Mouse (Mus musculus) hindbrain, embryonic 14.5 days (tissue): ENCODE measurements around the gene Ltbp3. TPM values are rescaled to one million over a fixed set of nuclear protein-coding genes. Genes with fewer than 3 reads are reported as not detected.

ENCODE experiments used
- ATAC-seq: fragments of 200-750 bp; cut with Nextera tagmentation; 2 replicates; pipeline ENCODE4 v1.8.0; 2017; ENCODE audit warnings: moderate number of reproducible peaks, mild to moderate bottlenecking, moderate TSS enrichment, moderate library complexity; ENCODE audit not compliant: low FRiP score
- DNase-seq: peaks from one replicate; pipeline ENCODE4 v3.0.0-alpha.2; 2015; ENCODE audit warnings: low spot score
- H3K27ac ChIP-seq: fragments of 300-500 bp; sonication (generic); 2 replicates; pipeline ENCODE4 v1.5.1; 2014; ENCODE audit warnings: mild to moderate bottlenecking, moderate library complexity
- H3K27me3 ChIP-seq: fragments of 300-500 bp; sonication (generic); 2 replicates; pipeline ENCODE4 v1.6.1; 2014; ENCODE audit warnings: mild to moderate bottlenecking, low read length, mixed read lengths; ENCODE audit not compliant: control insufficient read depth, insufficient read depth
- H3K36me3 ChIP-seq: fragments of 300-500 bp; sonication (generic); replicated peaks from 2 replicates; pipeline ENCODE4 v1.6.1; 2014; ENCODE audit not compliant: control insufficient read depth, insufficient read depth
- H3K4me1 ChIP-seq: fragments of 300-500 bp; sonication (generic); replicated peaks from 2 replicates; pipeline ENCODE4 v1.6.1; 2014; ENCODE audit warnings: antibody characterized with exemption, low read length, mixed read lengths; ENCODE audit not compliant: control insufficient read depth, insufficient read depth
- H3K4me2 ChIP-seq: fragments of 300-500 bp; sonication (generic); replicated peaks from 2 replicates; pipeline ENCODE4 v1.6.1; 2014; ENCODE audit warnings: mild to moderate bottlenecking, moderate library complexity
- H3K4me3 ChIP-seq: fragments of 300-500 bp; sonication (generic); replicated peaks from 2 replicates; pipeline ENCODE4 v1.5.1; 2014; ENCODE audit warnings: mild to moderate bottlenecking, low read length
- H3K9ac ChIP-seq: fragments of 300-500 bp; sonication (generic); 2 replicates; pipeline ENCODE4 v1.6.1; 2014
- H3K9me3 ChIP-seq: fragments of 300-500 bp; sonication (generic); 2 replicates; pipeline ENCODE4 v1.6.1; 2016; ENCODE audit warnings: low read length; ENCODE audit not compliant: control insufficient read depth
- WGBS: fragments of 180-500 bp; shearing (Covaris S2); extraction: QIAGEN DNeasy Blood & Tissue Kit; methylation state at CpG from one replicate; pipeline ENCODE4 v1.1.7; 2014; 5-methylcytosine and 5-hydroxymethylcytosine counted together
- polyA plus RNA-seq: library from polyadenylated mRNA; unstranded; fragments of >200 nt; fragmentation: Nextera tagmentation; extraction: Ambion mirVana; gene quantifications from 2 replicates; pipeline ENCODE4 v1.2.1, GENCODE M21; 2014

The Ltbp3 gene
- polyA plus RNA-seq, 1 experiment from 2014 or later = 15.8 TPM

DNA sequence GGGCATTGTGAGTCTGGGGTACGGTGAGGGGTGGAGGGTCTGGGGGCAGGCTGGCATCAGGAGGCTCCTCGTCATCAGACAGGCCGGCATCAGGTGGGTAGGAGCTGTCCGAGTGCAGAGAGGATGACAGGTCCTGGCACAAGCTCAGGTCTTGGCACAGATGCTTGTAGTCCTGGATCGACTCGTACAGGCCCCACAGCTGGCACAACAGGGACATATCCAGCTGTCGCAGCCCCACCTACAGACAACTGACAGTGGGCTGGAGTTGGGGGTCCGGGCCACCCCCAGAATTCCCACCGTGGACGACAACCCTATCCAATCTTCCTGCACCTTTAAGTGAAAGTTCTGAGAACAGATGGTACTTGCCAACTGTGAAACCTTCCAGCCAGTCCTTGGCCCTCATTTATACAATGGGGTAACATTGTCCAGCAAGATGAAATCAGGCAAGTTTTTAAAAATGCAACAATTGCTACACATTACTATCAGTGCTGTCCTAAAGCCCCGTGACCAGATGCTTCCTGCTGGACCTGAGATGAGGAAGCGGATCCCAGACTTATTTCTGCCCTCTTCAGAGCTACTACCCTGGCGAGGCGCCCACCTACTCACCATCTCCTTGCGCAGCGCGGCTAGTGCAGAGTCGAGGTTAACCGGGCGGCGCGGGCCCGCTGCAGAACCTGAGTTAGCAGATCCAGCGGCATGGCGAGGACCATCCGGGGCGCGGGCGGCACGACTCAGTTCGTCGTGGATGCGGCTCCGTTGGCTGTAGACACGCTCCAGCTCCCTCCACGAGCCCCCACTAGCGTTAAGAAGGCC is 11.9 kb upstream of the Ltbp3 start:
- no peaks in the 10 kb centered on the region for H3K9me3 ChIP-seq
- H3K9ac ChIP-seq = peak overlapping the region; percentile 99
- H3K27me3 ChIP-seq = no peaks in the 10 kb centered on the region
- H3K4me2 ChIP-seq = peak overlapping the region; percentile 100
- 6% methylated on average over 37 of the region's 37 CpGs for WGBS
- H3K4me3 ChIP-seq = peak overlapping the region; percentile 89
- ATAC-seq = peak; percentile 12
- no peak for DNase-seq
- peaks cover 27% of the 10 kb centered on the region for H3K36me3 ChIP-seq
- H3K27ac ChIP-seq = peak overlapping the region; percentile 95
- H3K4me1 ChIP-seq = peaks cover 55% of the 10 kb centered on the region

DNA sequence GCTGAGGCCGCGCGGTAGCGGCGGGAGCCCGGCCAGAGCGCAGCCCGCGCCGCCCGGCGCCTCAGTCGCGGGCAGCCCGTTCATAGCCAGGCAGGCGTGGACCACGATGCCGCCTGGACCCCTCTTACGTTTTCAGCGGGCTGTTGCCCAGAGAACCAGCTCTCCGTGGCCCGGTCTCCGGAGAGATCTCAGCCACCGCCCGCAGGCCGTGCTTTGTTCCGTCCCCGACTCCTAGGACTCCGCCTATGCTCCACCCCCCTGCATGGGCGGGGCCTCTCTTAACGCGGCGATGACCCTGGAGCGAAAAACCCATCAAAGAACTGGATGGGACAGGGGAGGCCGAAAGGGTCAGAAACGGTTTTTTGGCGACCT is 11.3 kb upstream of the Ltbp3 start, which contains the start of gene Fam89b:
Fam89b (minus strand) TSS at position 210 of the 372 bp plus-strand sequence.
- Histone ChIP-seq H3K9me3 (no peaks in the 10 kb centered on the region), H3K9ac (peak within 1 kb of the TSS; percentile 99), H3K27me3 (no peaks in the 10 kb centered on the region), H3K4me2 (peak within 1 kb of the TSS; percentile 100), H3K4me3 (peak within 1 kb of the TSS; percentile 89), H3K4me1 (peaks cover 55% of the 10 kb centered on the region), H3K27ac (peak within 1 kb of the TSS; percentile 95), H3K36me3 (peaks cover 21% of the 10 kb centered on the region)
- peak; percentile 80 for ATAC-seq
- DNase-seq = peak; percentile 81
- WGBS = under 1% methylated on average over 37 of the region's 37 CpGs

- H3K27ac ChIP-seq = no peak overlapping the region
Measured at GRCm38 (mm10) chr19:5730314-5731186, 10.2 kb upstream of the Ltbp3 start.

DNA sequence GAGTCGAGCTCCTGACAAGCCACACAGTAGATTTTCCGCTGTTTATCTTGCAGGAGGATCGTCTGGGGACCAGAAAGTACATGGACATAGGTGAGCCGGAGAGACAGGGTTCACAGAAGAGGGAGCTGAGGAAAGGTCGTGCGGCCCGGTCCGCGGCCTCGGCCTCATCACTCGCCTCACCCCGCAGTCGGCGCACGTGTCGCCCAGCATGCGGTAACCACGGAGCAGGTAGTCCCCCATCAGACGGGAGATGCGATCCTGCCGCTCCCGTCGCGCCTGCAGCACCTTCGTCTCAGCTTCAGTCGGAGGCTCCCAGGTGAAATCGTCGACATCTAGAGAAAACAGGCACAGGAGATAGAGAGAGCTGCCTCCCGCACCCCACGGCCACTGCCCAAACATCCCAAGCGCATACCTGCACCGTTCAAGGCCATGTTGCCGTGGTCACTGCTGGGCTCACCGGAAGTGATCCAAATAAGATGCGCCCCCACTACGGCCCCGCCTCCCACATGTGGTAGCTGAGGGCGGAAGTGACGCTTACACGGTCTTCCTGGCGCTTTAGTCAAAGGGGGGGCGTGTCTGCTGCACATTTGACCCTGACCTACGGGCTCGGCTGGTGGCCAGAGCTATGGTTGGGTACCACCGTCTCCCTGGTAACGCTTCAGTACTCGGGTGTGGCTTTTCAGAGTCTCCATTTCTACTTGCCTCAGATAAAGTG is 9.3 kb upstream of the Ltbp3 start:
- under 1% methylated on average over 47 of the region's 47 CpGs for WGBS
- peak; percentile 89 for ATAC-seq
- peak overlapping the region; percentile 100 for H3K4me2 ChIP-seq

More at GRCm38 (mm10) chr19:5730314-5731186, 10.2 kb upstream of the Ltbp3 start:
- ATAC-seq = no peak
- peak overlapping the region; percentile 85 for H3K9ac ChIP-seq
- peak overlapping the region; percentile 89 for H3K4me3 ChIP-seq
- peaks cover 49% of the 10 kb centered on the region for H3K4me1 ChIP-seq
- no peaks in the 10 kb centered on the region for H3K9me3 ChIP-seq
- H3K4me2 ChIP-seq = peak overlapping the region; percentile 100
- WGBS = 73% methylated on average over 29 of the region's 29 CpGs
- peaks cover 12% of the 10 kb centered on the region; the same call in 1 of the 2 replicates for H3K36me3 ChIP-seq
- 0 out of 2 replicates have a peak, but pooled peaks cover 2% of the 10 kb centered on the region for H3K27me3 ChIP-seq
- DNase-seq = no peak

GRCm38 (mm10) chr19:5734325-5734724 is 6.4 kb upstream of the Ltbp3 start:
- Histone ChIP-seq H3K9me3 (no peaks in the 10 kb centered on the region), H3K9ac (no peak overlapping the region), H3K27me3 (0 out of 2 replicates have a peak, but pooled peaks cover 4% of the 10 kb centered on the region), H3K4me1 (peaks cover 19% of the 10 kb centered on the region), H3K4me3 (no peak overlapping the region), H3K4me2 (no peak overlapping the region), H3K27ac (no peak overlapping the region), H3K36me3 (peaks cover 5% of the 10 kb centered on the region; the same call in 1 of the 2 replicates)
- no peak for DNase-seq
- WGBS = 86% methylated on average over 9 of the region's 9 CpGs
- ATAC-seq = no peak

More for the DNA sequence above, 9.3 kb upstream of the Ltbp3 start:
- H3K27me3 ChIP-seq = 0 out of 2 replicates have a peak, but pooled peaks cover 3% of the 10 kb centered on the region
- H3K27ac ChIP-seq = peak overlapping the region; percentile 49; the same call in 1 of the 2 replicates
- peaks cover 9% of the 10 kb centered on the region; the same call in 1 of the 2 replicates for H3K36me3 ChIP-seq
- H3K4me3 ChIP-seq = peak overlapping the region; percentile 83
- H3K9ac ChIP-seq = peak overlapping the region; percentile 85
- H3K4me1 ChIP-seq = peaks cover 40% of the 10 kb centered on the region
- H3K9me3 ChIP-seq = no peaks in the 10 kb centered on the region
- DNase-seq = peak; percentile 96

DNA sequence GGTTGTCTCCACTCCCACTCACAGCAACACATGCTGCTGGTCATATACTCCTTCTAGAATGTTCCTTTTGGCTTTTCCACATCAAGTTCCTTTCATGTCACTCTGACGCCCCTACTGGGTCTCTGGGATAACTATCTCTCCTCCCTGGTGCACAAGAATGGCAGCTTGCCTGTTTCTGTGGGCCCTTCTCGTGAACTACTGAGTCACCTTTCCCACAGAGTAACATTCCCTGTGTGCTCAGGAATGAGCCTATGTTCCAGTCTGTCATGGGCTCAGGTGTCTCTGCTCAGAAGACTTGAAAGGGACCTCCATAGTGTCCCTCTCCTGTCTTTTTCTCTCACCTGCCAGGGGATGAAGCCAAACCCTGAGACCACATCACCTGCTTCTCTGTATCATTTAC is 1.3 kb upstream of the Ltbp3 start:
- H3K36me3 ChIP-seq = no peaks in the 10 kb centered on the region
- no peaks in the 10 kb centered on the region for H3K9me3 ChIP-seq
- H3K4me2 ChIP-seq = no peak overlapping the region
- DNase-seq (no peak), ATAC-seq (no peak)
- no peak overlapping the region for H3K9ac ChIP-seq
- H3K27me3 ChIP-seq = peaks cover 31% of the 10 kb centered on the region
- no peak overlapping the region for H3K27ac ChIP-seq
- H3K4me1 ChIP-seq = peaks cover 11% of the 10 kb centered on the region; the same call in 1 of the 2 replicates
- H3K4me3 ChIP-seq = no peak overlapping the region
- WGBS = 58% methylated on average over 2 of the region's 2 CpGs

DNA sequence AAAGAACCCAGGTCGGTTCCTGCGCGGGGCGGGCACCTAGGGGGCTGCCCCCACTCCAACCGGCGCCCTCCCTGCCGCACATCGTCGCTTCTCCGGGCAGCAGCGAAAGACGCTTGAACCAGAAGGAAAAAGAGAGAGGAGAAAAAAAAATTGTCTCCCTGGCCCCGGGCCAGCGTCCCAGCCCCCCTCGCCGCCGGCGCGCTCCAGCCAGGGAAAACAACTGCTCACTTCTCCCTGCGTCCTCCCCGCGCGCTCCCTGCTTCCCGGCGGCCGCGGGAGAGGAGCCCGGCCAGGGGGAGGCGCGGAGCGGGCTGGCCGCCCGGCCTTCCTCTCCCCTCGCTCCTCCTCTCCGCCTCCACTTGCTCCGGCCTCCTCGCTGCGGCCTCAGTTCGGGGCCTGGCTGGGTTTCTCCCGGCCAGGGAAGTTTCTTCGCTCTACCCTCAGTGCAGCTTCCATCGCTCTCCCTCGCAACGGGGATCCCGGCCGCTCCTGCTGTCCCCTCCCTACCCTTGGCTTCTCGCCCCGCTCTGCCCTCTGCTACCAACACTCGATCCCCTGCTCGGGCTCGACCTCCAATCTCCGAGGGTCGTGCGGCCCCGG is 1.0 kb downstream of the Ltbp3 start:
- Histone ChIP-seq H3K4me3 (peak overlapping the region; percentile 45), H3K36me3 (no peaks in the 10 kb centered on the region), H3K4me1 (peaks cover 24% of the 10 kb centered on the region; the same call in 1 of the 2 replicates), H3K9me3 (no peaks in the 10 kb centered on the region), H3K4me2 (peak overlapping the region; percentile 99), H3K27me3 (peaks cover 51% of the 10 kb centered on the region), H3K9ac (peak overlapping the region; percentile 61), H3K27ac (peak overlapping the region; percentile 84)
- peak; percentile 65 for DNase-seq
- ATAC-seq = peak; percentile 68
- WGBS = under 1% methylated on average over 53 of the region's 55 CpGs

DNA sequence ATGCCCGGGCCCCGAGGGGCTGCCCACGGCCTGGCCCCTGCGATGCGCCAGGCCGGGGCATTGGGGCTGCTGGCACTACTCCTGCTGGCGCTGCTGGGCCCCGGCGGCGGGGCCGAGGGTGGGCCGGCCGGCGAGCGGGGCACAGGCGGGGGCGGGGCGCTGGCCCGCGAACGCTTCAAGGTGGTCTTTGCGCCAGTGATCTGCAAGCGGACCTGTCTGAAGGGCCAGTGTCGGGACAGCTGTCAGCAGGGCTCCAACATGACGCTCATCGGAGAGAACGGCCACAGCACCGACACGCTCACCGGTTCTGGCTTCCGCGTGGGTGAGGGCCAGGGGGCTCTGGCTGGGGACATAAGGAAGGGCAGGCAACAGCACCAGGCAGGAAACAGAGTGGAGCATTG is 1.5 kb downstream of the Ltbp3 start:
- WGBS = under 1% methylated on average over 32 of the region's 32 CpGs
- H3K4me2 ChIP-seq = peak overlapping the region; percentile 99
- no peaks in the 10 kb centered on the region for H3K9me3 ChIP-seq
- H3K27ac ChIP-seq = peak overlapping the region; percentile 84
- peak; percentile 28; the same call in 1 of the 2 replicates for ATAC-seq
- H3K27me3 ChIP-seq = peaks cover 56% of the 10 kb centered on the region
- H3K36me3 ChIP-seq = no peaks in the 10 kb centered on the region
- H3K4me3 ChIP-seq = peak overlapping the region; percentile 45
- H3K9ac ChIP-seq = peak overlapping the region; percentile 61
- H3K4me1 ChIP-seq = peaks cover 24% of the 10 kb centered on the region; the same call in 1 of the 2 replicates
- DNase-seq = no peak
